Mouse (Mus musculus): Measurements from ENCODE around the gene Gfpt1.

- TF ChIP-seq CTCF (IDR thresholded peaks at IDR 0.05; ENCODE audit: control insufficient read depth, insufficient read depth, low read length) (no peak), POLR2A (IDR thresholded peaks at IDR 0.05; ENCODE audit: borderline replicate concordance, control insufficient read depth, low read depth, low read length) (no peak)
Observed at GRCm38 (mm10) chr6:87018874-87019273, 23.8 kb upstream of the Gfpt1 start.

Data from bone marrow, adult 2 months (tissue).